Mouse (Mus musculus) heart, adult 2 months (tissue): ENCODE measurements around the gene Fhad1. TPM values are rescaled to one million over a fixed set of nuclear protein-coding genes. Genes with fewer than 3 reads are reported as not detected.
"Not testable (repeated sequence)": the region's sequence is repeated elsewhere in the genome, so short reads cannot be mapped to it uniquely, and the experiment has no call there.

Experiments used
- DNase-seq, 2 experiments: peaks; one replicate each; pipeline ENCODE4 v3.0.0; 2021
- H3K27ac ChIP-seq: fragments of 200-600 bp; 2 replicates; pipeline ENCODE4 v1.8.1; 2022
- H3K27me3 ChIP-seq: fragments of 200-500 bp; 2 replicates; pipeline ENCODE4 v1.6.1; 2012; ENCODE audit warnings: mild to moderate bottlenecking, low read length, inconsistent platforms, mixed read lengths; ENCODE audit not compliant: control insufficient read depth, insufficient read depth
- H3K36me3 ChIP-seq: fragments of 200-500 bp; 2 replicates; pipeline ENCODE4 v1.6.1; 2012; ENCODE audit warnings: low read length, inconsistent platforms; ENCODE audit not compliant: control insufficient read depth, insufficient read depth
- H3K4me1 ChIP-seq: fragments of 200-500 bp; 2 replicates; pipeline ENCODE4 v1.6.1; 2011; ENCODE audit warnings: low read length; ENCODE audit not compliant: control insufficient read depth, insufficient read depth
- H3K4me3 ChIP-seq: fragments of 200-600 bp; 2 replicates; pipeline ENCODE4 v1.8.1; 2022
- H3K79me2 ChIP-seq: fragments of 200-500 bp; replicated peaks from 2 replicates; pipeline ENCODE4 v1.6.1; 2012; ENCODE audit warnings: mild to moderate bottlenecking, inconsistent platforms, low read length, moderate library complexity, mixed read lengths; ENCODE audit not compliant: control insufficient read depth, insufficient read depth
- H3K9ac ChIP-seq: fragments of 200-500 bp; 2 replicates; pipeline ENCODE4 v1.6.1; 2012; ENCODE audit warnings: low read depth, mild to moderate bottlenecking, control low read depth, inconsistent platforms, low read length, mixed read lengths
- CTCF ChIP-seq: fragments of 200-600 bp; IDR thresholded peaks from 2 replicates; pipeline ENCODE4 v1.8.1; 2022; ENCODE audit warnings: antibody characterized with exemption, mild to moderate bottlenecking, moderate library complexity
- EP300 ChIP-seq: fragments of 200-500 bp; IDR thresholded peaks from 2 replicates; pipeline ENCODE4 v1.6.1; 2011; ENCODE audit warnings: low read depth, low read length, control low read depth; ENCODE audit not compliant: insufficient read depth
- POLR2A ChIP-seq: fragments of 200-500 bp; IDR thresholded peaks from 2 replicates; pipeline ENCODE4 v1.6.1; 2011; ENCODE audit warnings: mild to moderate bottlenecking, low read depth, low read length, control low read depth; ENCODE audit not compliant: insufficient read depth
- WGBS: fragments of 180-500 bp; shearing (Covaris S2); methylation state at CpG from one replicate; pipeline ENCODE4 v1.1.7; 2018; 5-methylcytosine and 5-hydroxymethylcytosine counted together
- intact Hi-C: fragments of 180-260 bp; cut with DNase I; formaldehyde crosslinking; loops from one replicate; pipeline ENCODE4 v1.15.1; 2025
- polyA plus RNA-seq: library from polyadenylated mRNA; depleted of rRNA; stranded (reverse); fragments of >200 nt; gene quantifications from 2 replicates; pipeline ENCODE4 v1.2.3, GENCODE M21; 2012
- total RNA-seq, 2 experiments: library from RNA; stranded (reverse); gene quantifications; 2 replicates each; pipeline ENCODE4 v1.2.3; 2021

Fhad1 gene
- total and polyA plus RNA-seq, 3 experiments = 0.47 to 0.55 (median 0.53) TPM

GRCm38 (mm10) chr4:142053261-142053660, 38.4 kb upstream of the Fhad1 start:
- no peak for DNase-seq
- H3K4me3 ChIP-seq = no peak overlapping the region
- H3K36me3 ChIP-seq = no peaks in the 10 kb centered on the region
- 34% methylated on average over 4 of the region's 4 CpGs for WGBS
- peaks cover 3% of the 10 kb centered on the region for H3K4me1 ChIP-seq
- intact Hi-C loops = no loop called here
- H3K79me2 ChIP-seq = no peaks in the 10 kb centered on the region
- peak overlapping the region; percentile 72 for H3K27ac ChIP-seq
- no peak overlapping the region for H3K9ac ChIP-seq
- no peaks in the 10 kb centered on the region for H3K27me3 ChIP-seq
- no peak for TF ChIP-seq POLR2A
- TF ChIP-seq EP300 = no peak
- no peak for TF ChIP-seq CTCF

- Histone ChIP-seq H3K27me3 (no peaks in the 10 kb centered on the region), H3K4me1 (peaks cover 3% of the 10 kb centered on the region), H3K4me3 (no peak overlapping the region), H3K9ac (no peak overlapping the region), H3K79me2 (no peaks in the 10 kb centered on the region), H3K36me3 (no peaks in the 10 kb centered on the region), H3K27ac (no peak overlapping the region)
- DNase-seq = no peak
- no peak for TF ChIP-seq EP300
- TF ChIP-seq POLR2A = no peak
- no peak for TF ChIP-seq CTCF
- intact Hi-C loops = no loop called here
- WGBS = 49% methylated on average over 21 of the region's 22 CpGs
Observed at GRCm38 (mm10) chr4:142052391-142053132, 37.7 kb upstream of the Fhad1 start.

GRCm38 (mm10) chr4:142051883-142052282, 37.0 kb upstream of the Fhad1 start:
- H3K79me2 ChIP-seq, H3K36me3 ChIP-seq, H3K27me3 ChIP-seq, H3K9ac ChIP-seq, H3K4me3 ChIP-seq, H3K4me1 ChIP-seq, H3K27ac ChIP-seq, intact Hi-C loops, DNase-seq: not testable (repeated sequence)
- WGBS = 94% methylated on average over 6 of the region's 6 CpGs

- WGBS = 97% methylated on average over 5 of the region's 5 CpGs
- Histone ChIP-seq H3K4me1 (peaks cover 3% of the 10 kb centered on the region), H3K79me2 (no peaks in the 10 kb centered on the region), H3K4me3 (no peak overlapping the region), H3K27me3 (no peaks in the 10 kb centered on the region), H3K9ac (no peak overlapping the region), H3K36me3 (no peaks in the 10 kb centered on the region), H3K27ac (no peak overlapping the region)
- no peak for TF ChIP-seq POLR2A
- TF ChIP-seq CTCF = 0 out of 2 replicates have a peak, but pooled peaks have one; percentile 4
- intact Hi-C loops = no loop called here
- no peak for DNase-seq
Observed at GRCm38 (mm10) chr4:142049963-142050362, 35.1 kb upstream of the Fhad1 start.

- WGBS = 23% methylated on average over 8 of the region's 8 CpGs
- no peaks in the 10 kb centered on the region for H3K79me2 ChIP-seq
- no peak overlapping the region for H3K4me3 ChIP-seq
- intact Hi-C loops = no loop called here
- no peaks in the 10 kb centered on the region for H3K27me3 ChIP-seq
- TF ChIP-seq EP300 (no peak), CTCF (no peak), POLR2A (no peak)
- no peak for DNase-seq
- H3K4me1 ChIP-seq = no peaks in the 10 kb centered on the region
- no peak overlapping the region for H3K9ac ChIP-seq
- H3K27ac ChIP-seq = no peak overlapping the region
- H3K36me3 ChIP-seq = no peaks in the 10 kb centered on the region
Observed at GRCm38 (mm10) chr4:142048391-142048790, 33.5 kb upstream of the Fhad1 start.

GRCm38 (mm10) chr4:142047005-142047404, 32.1 kb upstream of the Fhad1 start:
- H3K27me3 ChIP-seq = no peaks in the 10 kb centered on the region
- intact Hi-C loops = no loop called here
- TF ChIP-seq POLR2A (no peak), CTCF (no peak), EP300 (no peak)
- no peak overlapping the region for H3K4me3 ChIP-seq
- no peak overlapping the region for H3K27ac ChIP-seq
- H3K79me2 ChIP-seq = no peaks in the 10 kb centered on the region
- H3K36me3 ChIP-seq = no peaks in the 10 kb centered on the region
- H3K9ac ChIP-seq = no peak overlapping the region
- WGBS = 80% methylated on average over 5 of the region's 5 CpGs
- DNase-seq = peak in 1 of 2 experiments; percentile 10
- H3K4me1 ChIP-seq = no peaks in the 10 kb centered on the region
